ENCODE assay signal across 8 mouse cellular contexts in the genomic region with DNA sequence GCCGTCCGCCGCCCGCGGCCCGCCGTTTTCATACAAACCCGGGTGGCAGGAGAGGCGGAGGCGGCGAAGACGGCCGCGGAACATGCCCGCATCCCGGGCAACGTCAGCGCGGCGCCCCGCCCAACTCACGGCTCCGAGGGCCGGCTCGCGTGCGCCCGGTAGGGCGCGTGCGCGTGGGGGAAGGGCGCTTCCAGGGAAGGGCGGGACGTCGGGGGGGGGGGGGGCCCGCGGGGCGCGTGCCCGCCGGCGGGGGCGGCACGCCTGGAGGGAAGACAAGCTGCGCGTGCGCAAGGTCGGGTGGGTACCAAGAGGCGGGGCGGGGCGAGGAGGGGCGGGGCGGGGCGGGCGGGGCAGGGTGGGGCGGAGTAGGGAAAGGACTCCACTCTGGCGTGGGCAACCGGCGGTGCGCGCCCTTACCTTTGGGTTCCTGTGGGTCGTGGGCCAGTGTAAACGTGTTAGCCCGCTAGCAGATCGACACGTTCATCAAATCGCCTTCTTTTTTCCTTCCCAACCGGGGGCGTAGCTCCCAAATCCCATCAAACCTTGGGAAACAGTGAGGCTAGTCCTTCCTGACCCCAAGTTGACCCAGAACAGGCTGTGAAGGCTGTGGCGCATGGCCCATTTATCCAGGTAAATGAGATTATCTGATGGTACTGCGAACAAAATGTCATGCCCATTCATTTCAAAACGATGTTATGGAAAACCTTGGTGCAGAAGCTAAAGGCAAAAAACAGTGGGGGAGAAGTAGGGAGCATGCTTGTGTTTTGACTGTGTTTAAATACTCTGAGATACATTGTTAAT. TPM values are rescaled to one million over a fixed set of nuclear protein-coding genes. Genes with fewer than 3 reads are reported as not detected.
DNase-seq lines count a peak whose midpoint lies in the region; ATAC-seq and TF ChIP-seq lines count a peak whose summit lies in the region.

No protein-coding gene starts in this region.

- peak; percentile 70 for ATAC-seq in erythroblast, adult 5-6 weeks (replicated peaks; ENCODE audit: low FRiP score, poor library complexity, severe bottlenecking)
- ATAC-seq in heart, embryonic 11.5 days (replicated peaks; ENCODE audit: insufficient number of reproducible peaks, low FRiP score, low TSS enrichment) = peak; percentile 93
- ATAC-seq in kidney, embryonic 15.5 days (replicated peaks; ENCODE audit: low FRiP score) = peak; percentile 87
- ATAC-seq in monocyte, adult 5-6 weeks (replicated peaks; ENCODE audit: insufficient number of reproducible peaks, low FRiP score, low TSS enrichment, poor library complexity, severe bottlenecking) = peak; percentile 49

- peak; percentile 86 for TF ChIP-seq POLR2A in brain, embryonic 14.5 days (IDR thresholded peaks at IDR 0.05; ENCODE audit: borderline replicate concordance, extremely low read depth, insufficient read depth, insufficient read length, poor library complexity, severe bottlenecking)

- under 1% methylated on average over 34 of the region's 73 CpGs for WGBS in heart, embryonic 11.5 days (ENCODE audit: insufficient replicate concordance)
- under 1% methylated on average over 47 of the region's 73 CpGs for WGBS in kidney, embryonic 15.5 days

- peaks cover 3% of the 10 kb centered on the region; the same call in 1 of the 2 replicates for H3K27me3 ChIP-seq in heart, embryonic 11.5 days (ENCODE audit: control insufficient read depth, insufficient read depth, low read length)
- H3K27me3 ChIP-seq in kidney, embryonic 15.5 days = no peaks in the 10 kb centered on the region

- H3K4me2 ChIP-seq in heart, embryonic 11.5 days = peak overlapping the region; percentile 90
- peak overlapping the region; percentile 90 for H3K4me2 ChIP-seq in kidney, embryonic 15.5 days

- no peaks in the 10 kb centered on the region for H3K4me1 ChIP-seq in heart, embryonic 11.5 days (ENCODE audit: control insufficient read depth, insufficient read depth, low read length)
- peaks cover 25% of the 10 kb centered on the region for H3K4me1 ChIP-seq in kidney, embryonic 15.5 days

- peak overlapping the region; percentile 73 for H3K27ac ChIP-seq in heart, embryonic 11.5 days (ENCODE audit: low read depth, low read length)
- peak overlapping the region; percentile 81 for H3K27ac ChIP-seq in kidney, embryonic 15.5 days

- peak; percentile 92 for DNase-seq in CD4-positive helper T cell, adult 2 months (ENCODE audit: low read depth, low spot score)
- peak; percentile 95 for DNase-seq in brain, embryonic 14.5 days (ENCODE audit: low read depth)
- DNase-seq in liver = peak; percentile 94
- peak; percentile 88 to 89 for DNase-seq in spleen, postnatal 36 days (ENCODE audit: low spot score in 2 of 2)

- H3K36me3 ChIP-seq in heart, embryonic 11.5 days (ENCODE audit: control insufficient read depth, insufficient read depth, low read length) = no peaks in the 10 kb centered on the region
- H3K36me3 ChIP-seq in kidney, embryonic 15.5 days = no peaks in the 10 kb centered on the region

- H3K9me3 ChIP-seq in heart, embryonic 11.5 days (replicated peaks; ENCODE audit: control insufficient read depth, low read length) = no peaks in the 10 kb centered on the region
- no peaks in the 10 kb centered on the region for H3K9me3 ChIP-seq in kidney, embryonic 15.5 days (replicated peaks)

- H3K9ac ChIP-seq in heart, embryonic 11.5 days (ENCODE audit: low read depth, low read length) = peak overlapping the region; percentile 84
- H3K9ac ChIP-seq in kidney, embryonic 15.5 days = peak overlapping the region; percentile 67

- peak overlapping the region; percentile 87 for H3K4me3 ChIP-seq in heart, embryonic 11.5 days (ENCODE audit: low read depth, low read length)
- peak overlapping the region; percentile 75 for H3K4me3 ChIP-seq in kidney, embryonic 15.5 days (replicated peaks)

- no peak for TF ChIP-seq CTCF in brain, embryonic 14.5 days (IDR thresholded peaks at IDR 0.05; ENCODE audit: borderline replicate concordance, extremely low read depth, insufficient read depth, insufficient read length)

RNA-seq across cellular contexts. Expression of a gene that starts 27.6 kb away (rescaled TPM):
- polyA plus RNA-seq in brain, embryonic 14.5 days (2012; rRNA removed) = 35.8 and 50.1 TPM in 2 replicates
- total RNA-seq in erythroblast, adult 5-6 weeks (2015; ENCODE audit: low replicate concordance) = 10.9 and 13.6 TPM in 2 replicates
- total RNA-seq in erythroblast, adult 5-6 weeks (2017; ENCODE audit: low replicate concordance) = 28.9 and 35.5 TPM in 2 replicates
- polyA plus RNA-seq in heart, embryonic 11.5 days (2014; fragmentation: Nextera tagmentation; extraction: Ambion mirVana) = 13.7 and 14.7 TPM in 2 replicates
- polyA plus RNA-seq in kidney, embryonic 15.5 days (2015; fragmentation: Nextera tagmentation; extraction: Ambion mirVana) = 12.5 and 13.3 TPM in 2 replicates
- 36.3 to 81.8 TPM (median 81.6 TPM) in 3 replicates for total RNA-seq in monocyte, adult 5-6 weeks (2017)

RNA-seq across cellular contexts. Expression of a gene that starts 27.7 kb away (rescaled TPM):
- 114 and 119 TPM in 2 replicates for polyA plus RNA-seq in brain, embryonic 14.5 days (2012; rRNA removed)
- 9.4 and 44.6 TPM in 2 replicates for total RNA-seq in erythroblast, adult 5-6 weeks (2015; ENCODE audit: low replicate concordance)
- 17.1 and 31.0 TPM in 2 replicates for total RNA-seq in erythroblast, adult 5-6 weeks (2017; ENCODE audit: low replicate concordance)
- 67.0 and 68.4 TPM in 2 replicates for polyA plus RNA-seq in heart, embryonic 11.5 days (2014; fragmentation: Nextera tagmentation; extraction: Ambion mirVana)
- 101 and 113 TPM in 2 replicates for polyA plus RNA-seq in kidney, embryonic 15.5 days (2015; fragmentation: Nextera tagmentation; extraction: Ambion mirVana)
- 23.8 to 64.8 TPM (median 30.9 TPM) in 3 replicates for total RNA-seq in monocyte, adult 5-6 weeks (2017)

Comparison
In these comparisons a context has a peak if more than half of its experiments do, and no peak if none do; other contexts are left out.
1. Peak in every context shown above with its lines: DNase-seq, ATAC-seq, H3K4me3 ChIP-seq and H3K27ac ChIP-seq.